Mouse (Mus musculus): Measurements from ENCODE around the gene Serpina9.
"Not testable (repeated sequence)": the region's sequence is repeated elsewhere in the genome, so short reads cannot be mapped to it uniquely, and the experiment has no call there.

- TF ChIP-seq CTCF (IDR thresholded peaks at IDR 0.05; ENCODE audit: control insufficient read depth, insufficient read depth, insufficient replicate concordance, low read depth, low read length); POLR2A (IDR thresholded peaks at IDR 0.05; ENCODE audit: control insufficient read depth, low read depth, low read length): not testable (repeated sequence)
Observed at GRCm38 (mm10) chr12:103956555-103956954, 57.0 kb downstream of the Serpina9 start.

Measured in testis, adult 2 months (tissue).